In genomic region chr9:70655764-70656129, GRCm38 (mm10) we compare ENCODE assay signal across 8 mouse cellular contexts. TPM values are rescaled to one million over a fixed set of nuclear protein-coding genes. Genes with fewer than 3 reads are reported as not detected.
DNase-seq lines count a peak whose midpoint lies in the region; ATAC-seq and TF ChIP-seq lines count a peak whose summit lies in the region.

No protein-coding gene starts in this region.

- H3K9me3 ChIP-seq in neural tube, embryonic 11.5 days (ENCODE audit: control insufficient read depth, low read length) = no peaks in the 10 kb centered on the region
- no peaks in the 10 kb centered on the region for H3K9me3 ChIP-seq in limb, embryonic 15.5 days
- no peaks in the 10 kb centered on the region for H3K9me3 ChIP-seq in stomach, embryonic 16.5 days (replicated peaks; ENCODE audit: control insufficient read depth, low read length)

- no peaks in the 10 kb centered on the region; the same call in 1 of the 2 replicates for H3K4me1 ChIP-seq in neural tube, embryonic 11.5 days (ENCODE audit: control insufficient read depth, insufficient read depth, low read length)
- peaks cover 4% of the 10 kb centered on the region for H3K4me1 ChIP-seq in limb, embryonic 15.5 days
- H3K4me1 ChIP-seq in stomach, embryonic 16.5 days (ENCODE audit: control insufficient read depth, insufficient read depth, low read length) = peaks cover 17% of the 10 kb centered on the region; the same call in 1 of the 2 replicates

- 55% methylated on average over 2 of the region's 2 CpGs for WGBS in neural tube, embryonic 11.5 days
- 28% methylated on average over 2 of the region's 2 CpGs for WGBS in limb, embryonic 15.5 days
- 30% methylated on average over 2 of the region's 2 CpGs for WGBS in stomach, embryonic 16.5 days

- intact Hi-C loops in gastrocnemius, adult 2 months (cut with DNase I) = loop anchor here (2.0 kb wide), 1 partner anchor 23 kb away; the partner anchor contains the start of gene Adam10

- H3K27ac ChIP-seq in gastrocnemius, adult 2 months = peak overlapping the region; percentile 96; the same call in 1 of the 2 replicates
- H3K27ac ChIP-seq in neural tube, embryonic 11.5 days (ENCODE audit: low read depth, low read length) = no peak overlapping the region
- no peak overlapping the region for H3K27ac ChIP-seq in limb, embryonic 15.5 days
- no peak overlapping the region for H3K27ac ChIP-seq in stomach, embryonic 16.5 days (ENCODE audit: low read length)

- H3K4me3 ChIP-seq in gastrocnemius, adult 2 months = peak overlapping the region; percentile 99
- H3K4me3 ChIP-seq in neural tube, embryonic 11.5 days (ENCODE audit: low read depth, low read length) = peak overlapping the region; percentile 74
- peak overlapping the region; percentile 87 for H3K4me3 ChIP-seq in limb, embryonic 15.5 days
- H3K4me3 ChIP-seq in stomach, embryonic 16.5 days (replicated peaks; ENCODE audit: low read length) = peak overlapping the region; percentile 88

- DNase-seq in gastrocnemius, adult 2 months = no peak
- no peak for DNase-seq in gastrocnemius, postnatal 4 days (ENCODE audit: low spot score in 2 of 2)
- DNase-seq in neural tube, embryonic 11.5 days (ENCODE audit: low spot score) = no peak
- DNase-seq in neural tube, embryonic 10.5 days (ENCODE audit: extremely low spot score, low spot score) = no peak
- DNase-seq in frontal cortex, postnatal 14 days (ENCODE audit: low spot score in 2 of 2) = no peak
- no peak for DNase-seq in urinary bladder, postnatal 4 days (ENCODE audit: low spot score in 2 of 2)

- ATAC-seq in neural tube, embryonic 11.5 days (ENCODE audit: insufficient read depth, low FRiP score, low TSS enrichment) = no peak
- no peak for ATAC-seq in limb, embryonic 15.5 days (ENCODE audit: insufficient number of reproducible peaks, low FRiP score, low TSS enrichment, low read depth)
- ATAC-seq in stomach, embryonic 16.5 days (ENCODE audit: insufficient read depth, low FRiP score) = no peak

- TF ChIP-seq CTCF in gastrocnemius, adult 2 months (IDR thresholded peaks at IDR 0.05) = no peak

- no peaks in the 10 kb centered on the region for H3K36me3 ChIP-seq in neural tube, embryonic 11.5 days (ENCODE audit: control insufficient read depth, insufficient read depth, low read length)
- H3K36me3 ChIP-seq in limb, embryonic 15.5 days = no peaks in the 10 kb centered on the region
- no peaks in the 10 kb centered on the region for H3K36me3 ChIP-seq in stomach, embryonic 16.5 days (ENCODE audit: control insufficient read depth, insufficient read depth, low read length)

- no peaks in the 10 kb centered on the region for H3K27me3 ChIP-seq in neural tube, embryonic 11.5 days (ENCODE audit: control insufficient read depth, insufficient read depth, low read length)
- no peaks in the 10 kb centered on the region for H3K27me3 ChIP-seq in limb, embryonic 15.5 days
- no peaks in the 10 kb centered on the region for H3K27me3 ChIP-seq in stomach, embryonic 16.5 days (ENCODE audit: control insufficient read depth, insufficient read depth, low read length)

- peak overlapping the region; percentile 75 for H3K4me2 ChIP-seq in neural tube, embryonic 11.5 days (ENCODE audit: low read depth)
- peak overlapping the region; percentile 91 for H3K4me2 ChIP-seq in limb, embryonic 15.5 days
- H3K4me2 ChIP-seq in stomach, embryonic 16.5 days (ENCODE audit: low read depth, low read length) = peak overlapping the region; percentile 75

- no peak overlapping the region for H3K9ac ChIP-seq in neural tube, embryonic 11.5 days (ENCODE audit: low read length)
- H3K9ac ChIP-seq in limb, embryonic 15.5 days = peak overlapping the region; percentile 87; the same call in 1 of the 2 replicates
- peak overlapping the region; percentile 95 for H3K9ac ChIP-seq in stomach, embryonic 16.5 days (ENCODE audit: low read length)

RNA-seq across cellular contexts. Expression of gene Gm10642, which starts 0.3 kb away (rescaled TPM):
- total RNA-seq in gastrocnemius, adult 2 months (2021) = under 1 TPM in 1 of 2 experiments, not detected in 1; 0.26 TPM
- under 1 TPM; 0.21 to 0.56 TPM for total RNA-seq in gastrocnemius, postnatal 4 days (2021)
- 0.37 and 0.51 TPM in 2 replicates for polyA plus RNA-seq in neural tube, embryonic 11.5 days (2014; fragmentation: Nextera tagmentation; extraction: Ambion mirVana)
- 0.23 and 0.35 TPM in 2 replicates for polyA plus RNA-seq in limb, embryonic 15.5 days (2015; fragmentation: Nextera tagmentation; extraction: Ambion mirVana)
- 0.12 and 0.19 TPM in 2 replicates for polyA plus RNA-seq in stomach, embryonic 16.5 days (2015; fragmentation: Nextera tagmentation; extraction: Ambion mirVana)

RNA-seq across cellular contexts. Expression of gene Mindy2, which starts 1.2 kb away (rescaled TPM):
- 10 to 100 TPM; 12.3 to 17.9 TPM for total RNA-seq in gastrocnemius, adult 2 months (2021)
- total RNA-seq in gastrocnemius, postnatal 4 days (2021) = 10 to 100 TPM; 13.0 to 13.3 TPM
- polyA plus RNA-seq in neural tube, embryonic 11.5 days (2014; fragmentation: Nextera tagmentation; extraction: Ambion mirVana) = 11.1 and 12.0 TPM in 2 replicates
- 12.3 and 13.3 TPM in 2 replicates for polyA plus RNA-seq in limb, embryonic 15.5 days (2015; fragmentation: Nextera tagmentation; extraction: Ambion mirVana)
- polyA plus RNA-seq in stomach, embryonic 16.5 days (2015; fragmentation: Nextera tagmentation; extraction: Ambion mirVana) = 6.8 and 8.9 TPM in 2 replicates

RNA-seq across cellular contexts. Expression of gene Adam10, which starts 23.1 kb away (rescaled TPM):
- 10 to 100 TPM; 14.1 to 17.3 TPM for total RNA-seq in gastrocnemius, adult 2 months (2021)
- total RNA-seq in gastrocnemius, postnatal 4 days (2021) = 10 to 100 TPM; 60.4 to 62.7 TPM
- polyA plus RNA-seq in neural tube, embryonic 11.5 days (2014; fragmentation: Nextera tagmentation; extraction: Ambion mirVana) = 64.7 and 67.8 TPM in 2 replicates
- 60.0 and 62.9 TPM in 2 replicates for polyA plus RNA-seq in limb, embryonic 15.5 days (2015; fragmentation: Nextera tagmentation; extraction: Ambion mirVana)
- polyA plus RNA-seq in stomach, embryonic 16.5 days (2015; fragmentation: Nextera tagmentation; extraction: Ambion mirVana) = 84.8 and 85.7 TPM in 2 replicates
